In genomic region chr9:30949971-30950370, GRCm38 (mm10) we compare ENCODE assay signal across 16 mouse cellular contexts. TPM values are rescaled to one million over a fixed set of nuclear protein-coding genes. Genes with fewer than 3 reads are reported as not detected.
DNase-seq lines count a peak whose midpoint lies in the region; ATAC-seq and TF ChIP-seq lines count a peak whose summit lies in the region.
"Had no signal": no experiment of that assay in that cellular context is flagged by ENCODE, and none has a peak within 500 bp of the region (broad histone marks: within the 10 kb centered on the region; RNA-seq: fewer than 3 reads in every experiment).

No protein-coding gene starts in this region.

- intact Hi-C loops in left cerebral cortex, postnatal 4 days (cut with DNase I) = loop anchor here (10.0 kb wide), 2 partner anchors 85 to 505 kb away; partner anchors contain the start of gene Zbtb44
- intact Hi-C loops in left cerebral cortex, postnatal 25 days (cut with DNase I) = no loop called here

- H3K4me3 ChIP-seq in forebrain, postnatal 0 days (ENCODE audit: low read depth, low read length) = no peak overlapping the region
- H3K4me3 ChIP-seq in forebrain, embryonic 11.5 days (ENCODE audit: low read depth, low read length) = no peak overlapping the region
- H3K4me3 ChIP-seq: heart, embryonic 10.5 days; megakaryocyte, embryonic 14.5 days had no signal

- H3K27me3 ChIP-seq in forebrain, postnatal 0 days (ENCODE audit: insufficient read depth, low read length) = no peaks in the 10 kb centered on the region
- H3K27me3 ChIP-seq in forebrain, embryonic 11.5 days (ENCODE audit: control insufficient read depth, insufficient read depth, low read length) = peaks cover 2% of the 10 kb centered on the region; the same call in 1 of the 2 replicates

- no peaks in the 10 kb centered on the region for H3K9me3 ChIP-seq in forebrain, postnatal 0 days (ENCODE audit: low read length)
- H3K9me3 ChIP-seq in forebrain, embryonic 11.5 days (ENCODE audit: control insufficient read depth, low read length) = no peaks in the 10 kb centered on the region
- H3K9me3 ChIP-seq: heart, embryonic 10.5 days; megakaryocyte, embryonic 14.5 days had no signal

- WGBS in forebrain, postnatal 0 days = 50% methylated on average over 4 of the region's 4 CpGs
- WGBS in forebrain, embryonic 11.5 days = 83% methylated on average over 4 of the region's 4 CpGs

- no peak for TF ChIP-seq CTCF in forebrain, postnatal 0 days (IDR thresholded peaks at IDR 0.05; ENCODE audit: low read depth)

- H3K9ac ChIP-seq in forebrain, postnatal 0 days = no peak overlapping the region
- no peak overlapping the region for H3K9ac ChIP-seq in forebrain, embryonic 11.5 days (ENCODE audit: low read length)
- H3K9ac ChIP-seq: liver, postnatal 0 days had no signal

- H3K27ac ChIP-seq in forebrain, postnatal 0 days (ENCODE audit: low read depth, low read length) = no peak overlapping the region
- H3K27ac ChIP-seq in forebrain, embryonic 11.5 days (ENCODE audit: low read depth, low read length) = no peak overlapping the region
- H3K27ac ChIP-seq: heart, embryonic 10.5 days had no signal

- peak; percentile 23; the same call in 1 of the 2 replicates for ATAC-seq in forebrain, postnatal 0 days
- no peak for ATAC-seq in forebrain, embryonic 11.5 days (replicated peaks; ENCODE audit: low FRiP score)
- ATAC-seq: liver, postnatal 0 days; midbrain, embryonic 16.5 days had no signal

- H3K4me1 ChIP-seq in forebrain, postnatal 0 days (ENCODE audit: insufficient read depth) = no peaks in the 10 kb centered on the region
- no peaks in the 10 kb centered on the region for H3K4me1 ChIP-seq in forebrain, embryonic 11.5 days (replicated peaks; ENCODE audit: control insufficient read depth, insufficient read depth, low read length)
- H3K4me1 ChIP-seq: megakaryocyte, embryonic 14.5 days had no signal

- DNase-seq in adrenal gland, adult 2 months = peak; percentile 61
- DNase-seq in adrenal gland, adult 8-10 months = no peak
- no peak for DNase-seq in forebrain, postnatal 0 days
- no peak for DNase-seq in forebrain, embryonic 11.5 days (ENCODE audit: low spot score)
- DNase-seq in left cerebral cortex, postnatal 4 days = peak; percentile 29
- DNase-seq in left cerebral cortex, postnatal 25 days (ENCODE audit: low spot score in 2 of 2) = no peak
- peak; percentile 38 to 40 for DNase-seq in adrenal gland, postnatal 36 days
- DNase-seq in layer of hippocampus, adult 18-20 months (ENCODE audit: low spot score in 2 of 2) = no peak
- DNase-seq: gastrocnemius, postnatal 36 days; layer of hippocampus, adult 9-11 months; liver, postnatal 0 days; thymus, postnatal 25 days had no signal

- H3K36me3 ChIP-seq in forebrain, postnatal 0 days (ENCODE audit: insufficient read depth) = no peaks in the 10 kb centered on the region
- no peaks in the 10 kb centered on the region for H3K36me3 ChIP-seq in forebrain, embryonic 11.5 days (ENCODE audit: control insufficient read depth, insufficient read depth, low read length)
- H3K36me3 ChIP-seq: heart, embryonic 10.5 days had no signal

- H3K4me2 ChIP-seq in forebrain, postnatal 0 days (ENCODE audit: low read depth) = no peak overlapping the region
- no peak overlapping the region for H3K4me2 ChIP-seq in forebrain, embryonic 11.5 days (ENCODE audit: low read depth, low read length, severe bottlenecking)

RNA-seq across cellular contexts. Expression of gene Adamts8, which starts 7.6 kb away (rescaled TPM):
- under 1 TPM; 0.12 to 0.14 TPM for total RNA-seq in adrenal gland, adult 2 months (2021)
- polyA plus RNA-seq in adrenal gland, adult 2 months (2012; rRNA removed) = 0.04 and 0.34 TPM in 2 replicates
- total RNA-seq in adrenal gland, adult 8-10 months (2022) = under 1 TPM; 0.12 to 0.91 (median 0.64) TPM
- 2.9 and 3.0 TPM in 2 replicates for total RNA-seq in forebrain, postnatal 0 days (2014; rRNA removed)
- polyA plus RNA-seq in forebrain, postnatal 0 days (2015; fragmentation: Nextera tagmentation; extraction: Ambion mirVana) = 1.7 and 1.8 TPM in 2 replicates
- polyA plus RNA-seq in forebrain, embryonic 11.5 days (2014; fragmentation: Nextera tagmentation; extraction: Ambion mirVana) = 0.49 and 0.61 TPM in 2 replicates
- 1 to 10 TPM; 8.5 to 8.9 TPM for total RNA-seq in left cerebral cortex, postnatal 4 days (2021)
- 1 to 10 TPM; 4.7 to 5.0 TPM for total RNA-seq in left cerebral cortex, postnatal 25 days (2021)
- total RNA-seq in adrenal gland, postnatal 36 days (2021) = under 1 TPM; 0.07 to 0.49 TPM
- total RNA-seq in layer of hippocampus, adult 18-20 months (2021) = 1 to 10 TPM; 4.2 to 4.6 TPM
- total RNA-seq: MEL had no signal

RNA-seq across cellular contexts. Expression of gene Adamts15, which starts 27.7 kb away (rescaled TPM):
- total RNA-seq in adrenal gland, adult 2 months (2021) = 1 to 10 TPM; 4.6 to 4.9 TPM
- polyA plus RNA-seq in adrenal gland, adult 2 months (2012; rRNA removed) = 3.4 and 3.5 TPM in 2 replicates
- total RNA-seq in adrenal gland, adult 8-10 months (2022) = 1 to 10 TPM; 3.8 to 8.2 (median 5.1) TPM
- total RNA-seq in forebrain, postnatal 0 days (2014; rRNA removed) = 5.8 and 10.9 TPM in 2 replicates
- 1.9 and 2.5 TPM in 2 replicates for polyA plus RNA-seq in forebrain, postnatal 0 days (2015; fragmentation: Nextera tagmentation; extraction: Ambion mirVana)
- polyA plus RNA-seq in forebrain, embryonic 11.5 days (2014; fragmentation: Nextera tagmentation; extraction: Ambion mirVana) = 6.7 and 8.4 TPM in 2 replicates
- 1 to 10 TPM; 8.6 to 9.6 TPM for total RNA-seq in left cerebral cortex, postnatal 4 days (2021)
- 1 to 10 TPM; 6.0 TPM for total RNA-seq in left cerebral cortex, postnatal 25 days (2021)
- 1 to 10 TPM; 4.3 to 8.8 TPM for total RNA-seq in adrenal gland, postnatal 36 days (2021)
- total RNA-seq in layer of hippocampus, adult 18-20 months (2021) = 1 to 10 TPM; 3.1 to 4.4 TPM
- total RNA-seq: MEL had no signal

Comparison
In these comparisons a context has a peak if more than half of its experiments do, and no peak if none do; other contexts are left out.
1. DNase-seq: peak in adrenal gland, adult 2 months (single experiment), left cerebral cortex, postnatal 4 days (single experiment) and adrenal gland, postnatal 36 days (2 of 2); none in adrenal gland, adult 8-10 months (single experiment), forebrain, postnatal 0 days (single experiment), forebrain, embryonic 11.5 days (single experiment), left cerebral cortex, postnatal 25 days (0 of 2) and layer of hippocampus, adult 18-20 months (0 of 2).